Mouse (Mus musculus) ovary, postnatal 14 days (tissue): ENCODE measurements around the gene Lpcat3.
"Not testable (repeated sequence)": the region's sequence is repeated elsewhere in the genome, so short reads cannot be mapped to it uniquely, and the experiment has no call there.

Experiments used
- DNase-seq: peaks from one replicate; pipeline ENCODE4 v3.0.0; 2022; ENCODE audit warnings: low spot score

Lpcat3 gene

DNA sequence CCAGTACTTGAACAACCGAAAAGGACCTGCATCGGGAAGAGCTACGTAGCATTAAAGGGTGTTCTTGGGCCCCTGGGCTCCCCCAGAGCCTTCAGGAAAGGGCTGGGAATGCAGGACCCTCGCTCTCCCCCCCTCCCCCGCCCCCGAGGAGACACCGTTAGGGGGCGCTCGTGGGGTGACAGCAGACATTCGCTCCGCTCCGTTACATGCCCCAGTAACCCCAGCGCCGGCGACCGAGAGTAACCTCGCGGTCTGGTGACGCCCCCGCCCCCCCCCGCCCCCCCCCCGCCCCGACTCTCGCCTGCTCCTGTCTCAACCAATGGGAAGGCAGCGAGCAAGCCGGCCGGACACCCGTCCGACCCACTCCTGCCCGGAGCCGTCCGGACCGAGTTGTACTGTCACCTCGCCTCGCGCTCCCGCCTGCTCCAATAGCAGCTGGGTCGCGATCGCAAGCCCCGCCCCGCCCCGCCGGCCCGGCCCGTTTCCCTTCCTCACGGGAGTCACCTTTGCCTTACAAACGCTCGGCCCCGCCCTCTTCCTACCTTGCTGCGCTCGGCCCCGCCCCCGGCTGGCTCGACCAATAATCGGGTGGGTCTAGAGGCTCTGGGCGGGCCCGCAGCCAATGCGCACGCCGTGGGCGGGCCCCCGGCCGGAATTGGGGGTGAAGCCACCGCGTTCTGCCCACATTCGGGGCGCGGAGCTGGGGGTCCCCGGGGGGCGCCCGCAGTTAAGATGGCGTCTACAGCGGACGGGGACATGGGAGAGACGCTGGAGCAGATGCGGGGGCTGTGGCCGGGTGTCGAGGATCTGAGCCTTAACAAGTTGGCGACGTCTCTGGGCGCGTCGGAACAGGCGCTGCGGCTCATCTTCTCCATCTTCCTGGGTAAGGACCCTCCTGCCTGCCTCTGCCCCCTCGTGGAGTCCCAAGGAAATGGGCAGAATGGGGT is at the start of gene Lpcat3:
Gene Lpcat3, plus strand, starts transcription at position 551 of the 947 bp plus-strand sequence.
- DNase-seq = peak; percentile 98

DNA sequence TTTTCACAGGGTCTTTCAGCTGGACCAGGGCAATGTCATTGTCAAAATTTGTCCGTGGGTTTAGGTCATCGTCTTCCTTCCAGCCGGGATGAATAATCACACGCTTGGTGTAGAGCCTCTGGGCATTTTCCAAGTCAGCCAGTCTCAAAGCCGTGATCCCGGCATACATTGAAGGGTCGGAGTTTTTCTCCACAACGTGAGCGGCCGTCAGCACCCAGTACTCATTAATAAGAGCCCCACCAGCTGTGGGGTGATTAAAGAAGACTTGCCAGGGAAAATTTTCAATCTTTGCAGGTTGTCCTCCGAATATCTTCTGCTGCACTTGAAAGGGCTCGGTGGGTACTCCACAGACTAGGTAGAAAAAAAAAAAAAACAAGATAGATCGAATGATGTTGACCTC is 37.2 kb upstream of the Lpcat3 start:
- DNase-seq = no peak

DNA sequence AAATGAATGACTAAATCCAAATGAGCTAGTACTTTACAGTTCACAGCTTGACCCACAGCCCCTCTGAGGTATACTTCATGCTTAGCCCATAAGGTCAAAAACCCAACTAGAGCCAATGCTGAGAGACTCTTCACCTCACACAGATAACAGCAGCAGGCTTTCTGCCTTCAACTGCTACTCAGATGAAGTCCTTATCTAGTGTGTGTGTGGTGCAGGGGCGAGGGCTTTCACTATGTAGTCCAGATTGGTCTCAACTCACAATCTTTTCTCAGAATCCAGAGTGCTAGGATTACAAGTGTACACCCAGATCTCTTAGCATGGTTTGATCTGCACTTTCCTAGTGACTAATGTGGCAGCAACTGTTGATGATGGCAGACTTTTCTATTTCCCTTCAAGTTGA is 36.6 kb upstream of the Lpcat3 start:
- DNase-seq = not testable (repeated sequence)

DNA sequence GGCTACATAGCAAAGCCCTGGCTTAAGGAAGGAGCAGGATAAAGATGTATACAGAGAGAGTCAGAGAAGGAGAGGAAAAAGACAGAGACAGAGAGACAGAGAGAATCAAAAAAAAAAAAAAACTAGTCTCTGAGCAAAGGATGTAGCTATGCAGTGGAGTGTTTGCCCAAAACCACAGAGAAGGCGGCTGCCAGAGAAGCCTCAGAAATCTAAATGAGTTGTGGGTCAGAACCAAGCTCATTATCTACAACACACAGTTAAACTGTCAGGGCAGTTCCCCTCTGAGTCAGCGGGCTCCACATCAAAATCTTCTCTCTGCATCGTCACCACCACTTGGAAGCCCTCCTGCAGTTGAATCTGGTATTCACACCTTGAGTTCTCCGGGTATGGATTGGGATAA is 32.1 kb upstream of the Lpcat3 start:
- no peak for DNase-seq

DNA sequence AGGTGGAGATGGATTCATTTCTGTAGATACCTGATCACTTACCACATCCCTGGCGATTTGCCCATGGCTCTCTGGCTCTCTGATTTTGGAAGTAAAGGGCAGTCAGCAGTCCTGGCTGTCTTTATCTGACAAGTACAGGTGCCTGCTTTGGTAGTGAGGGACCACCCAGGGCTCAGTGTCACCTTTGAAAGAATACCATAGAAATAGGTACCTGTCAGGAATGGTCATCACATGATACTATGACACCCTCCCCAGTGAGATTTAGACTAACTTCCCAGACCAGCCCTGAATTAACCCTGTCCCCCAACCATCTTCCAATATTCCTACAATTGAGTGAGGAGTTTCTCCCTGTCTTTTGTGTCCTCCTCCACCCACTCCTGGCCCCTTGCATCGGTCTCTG is 26.8 kb upstream of the Lpcat3 start, which contains the start of gene C1s2:
Gene C1s2, minus strand, starts transcription at position 101 of the 400 bp plus-strand sequence.
- DNase-seq = not testable (repeated sequence)

DNA sequence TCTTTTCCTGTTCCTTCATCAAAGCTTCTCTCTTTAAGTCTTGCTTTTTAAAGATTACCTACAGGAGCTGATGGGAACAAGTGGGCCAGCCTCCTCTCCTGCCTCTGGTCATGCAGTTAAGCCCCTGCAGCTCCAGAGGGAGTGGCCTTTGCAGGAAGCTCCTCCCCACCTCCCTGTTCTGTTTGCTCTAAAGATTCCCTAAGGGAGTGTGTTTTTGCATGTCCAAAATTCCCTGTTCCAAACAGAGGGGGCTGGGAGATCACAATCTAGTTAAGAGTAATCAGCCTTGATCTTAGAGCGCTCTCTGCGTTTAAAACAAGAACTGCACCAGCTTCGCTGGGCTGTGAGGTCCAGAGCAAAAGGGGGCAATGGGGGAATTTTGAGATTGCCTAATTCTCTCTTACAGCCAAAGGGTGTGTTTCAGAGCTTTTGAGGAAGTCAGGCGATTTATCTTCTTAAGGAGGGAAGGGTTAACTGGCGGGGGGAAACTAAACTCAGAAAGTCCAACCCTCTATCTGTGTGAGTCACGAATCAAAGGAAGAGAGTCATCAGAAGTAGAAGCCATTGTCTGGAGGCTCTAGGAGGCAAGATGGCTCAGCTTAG is 25.9 kb upstream of the Lpcat3 start:
- not testable (repeated sequence) for DNase-seq

DNA sequence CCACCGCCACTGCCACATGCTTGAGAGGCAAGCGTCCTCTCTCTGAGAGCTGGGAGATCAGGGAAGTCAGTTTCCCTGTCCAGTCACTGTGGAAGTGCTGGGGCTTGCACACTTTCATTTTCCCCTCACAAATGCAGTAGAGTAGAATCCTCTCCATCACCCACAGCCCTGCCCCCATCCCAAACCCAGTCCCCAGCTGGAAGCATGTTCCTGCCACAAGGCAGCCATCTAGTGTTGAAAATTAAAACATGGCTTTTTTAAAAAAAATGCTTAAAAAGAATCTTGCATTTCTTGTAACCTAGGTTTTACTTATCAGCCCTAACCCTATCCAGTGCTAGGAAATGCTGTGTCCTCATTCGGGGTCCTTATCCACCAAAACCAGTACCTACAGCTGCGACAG is 22.8 kb upstream of the Lpcat3 start:
- DNase-seq = no peak

DNA sequence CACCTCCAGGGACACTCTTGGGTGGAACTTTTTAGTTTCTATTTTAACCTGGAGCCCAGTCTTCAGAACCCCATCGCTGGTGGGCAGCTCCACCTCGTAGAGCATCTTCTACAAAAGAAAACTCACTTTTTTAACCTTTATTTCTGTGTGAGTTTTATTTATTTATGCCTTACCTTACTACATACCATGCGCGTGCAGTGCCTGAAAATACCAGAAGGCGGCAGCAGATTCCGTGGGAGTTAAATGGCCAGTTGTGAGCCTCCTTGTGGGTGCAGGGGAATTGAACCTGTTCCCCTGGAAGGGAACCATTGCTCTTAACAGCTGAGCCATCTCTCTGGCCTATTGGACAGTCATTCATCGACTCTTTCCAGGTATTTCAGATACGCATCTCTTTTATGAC is 21.8 kb upstream of the Lpcat3 start:
- peak; percentile 57 for DNase-seq

DNA sequence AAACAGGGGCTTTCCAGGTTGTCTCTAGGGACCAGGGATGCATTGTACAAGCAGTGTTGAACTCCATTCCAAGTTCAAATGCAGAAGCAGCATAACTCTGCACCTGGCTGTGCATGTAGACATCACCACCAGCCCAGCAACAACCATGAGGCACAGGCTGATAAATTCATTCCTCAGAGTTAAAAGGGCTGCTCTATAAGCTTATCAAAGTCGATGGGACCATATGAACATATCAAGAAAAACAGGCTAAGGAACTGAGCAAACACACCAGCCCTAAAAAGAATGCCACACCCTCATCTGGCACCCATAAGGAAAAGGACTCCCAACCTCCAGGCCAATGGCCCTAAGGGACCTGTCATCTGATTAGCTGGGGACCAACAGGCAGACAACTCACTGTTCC is 16.4 kb upstream of the Lpcat3 start:
- no peak for DNase-seq

DNA sequence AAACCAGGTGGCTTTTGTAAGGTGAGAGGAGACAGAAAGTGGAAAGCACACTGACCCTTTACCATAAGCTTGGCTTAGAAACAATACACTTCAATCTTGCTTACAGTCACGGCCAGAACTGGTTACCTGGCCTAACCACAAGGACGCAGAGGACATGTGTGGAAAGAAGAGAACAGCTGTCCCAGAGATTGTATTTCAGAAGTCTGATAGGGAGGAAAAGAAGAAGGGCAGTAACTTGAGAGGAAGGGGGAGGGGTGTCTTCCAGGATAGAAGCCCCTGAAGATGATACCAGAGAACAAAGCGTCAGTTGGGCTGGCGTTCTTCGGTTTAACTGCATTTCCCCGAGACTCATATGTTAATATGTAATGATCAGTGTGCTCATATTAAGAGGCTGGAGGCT is 6.9 kb upstream of the Lpcat3 start:
- no peak for DNase-seq

DNA sequence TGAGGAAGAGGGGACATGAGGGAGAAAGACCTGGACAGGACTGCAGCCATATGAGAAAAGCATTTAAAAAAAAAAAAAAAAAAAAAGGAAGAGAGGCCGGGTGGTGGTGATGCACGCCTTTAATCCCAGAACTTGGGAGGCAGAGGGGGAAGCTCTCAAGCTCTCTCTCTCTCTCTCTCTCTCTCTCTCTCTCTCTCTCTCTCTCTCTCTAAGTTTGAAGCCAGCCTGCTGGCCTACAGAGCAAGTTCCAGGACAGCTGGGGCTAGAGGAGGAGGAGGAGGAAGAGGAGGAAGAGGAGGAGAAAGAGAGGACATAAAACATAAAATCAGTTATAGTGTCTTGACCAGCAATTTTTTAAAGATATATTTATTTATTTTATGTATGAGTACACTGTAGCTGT is 4.8 kb upstream of the Lpcat3 start:
- no peak for DNase-seq

DNA sequence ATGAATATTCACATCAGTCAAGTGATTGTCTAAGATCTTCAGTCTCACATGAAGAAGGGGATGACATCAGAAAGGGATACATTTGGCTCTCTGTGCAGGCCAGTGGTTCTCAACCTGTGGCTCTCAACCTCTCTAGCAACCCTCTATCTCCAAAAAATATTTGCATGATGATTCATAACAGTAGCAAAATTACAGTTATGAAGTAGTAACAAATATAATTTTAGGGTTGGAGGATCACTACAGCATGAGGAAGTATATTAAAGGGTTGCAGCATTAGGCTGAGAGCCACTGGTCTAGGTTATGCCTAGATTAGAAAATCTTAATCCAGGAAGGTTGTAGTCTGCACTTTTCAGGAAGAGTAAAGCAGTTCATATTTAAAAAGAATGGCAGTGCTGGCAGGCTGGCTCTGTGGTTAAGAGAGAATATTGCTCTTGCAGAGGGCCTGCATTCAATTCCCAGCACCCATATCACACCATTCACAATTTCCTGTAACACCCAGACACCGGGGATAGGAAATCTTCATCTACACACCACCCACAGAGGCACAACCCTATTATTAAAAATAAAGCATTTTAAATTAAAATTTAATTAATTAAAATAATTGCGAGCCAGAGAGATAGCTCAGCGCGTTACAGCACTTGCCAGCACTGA is 1.5 kb upstream of the Lpcat3 start:
- DNase-seq = no peak

DNA sequence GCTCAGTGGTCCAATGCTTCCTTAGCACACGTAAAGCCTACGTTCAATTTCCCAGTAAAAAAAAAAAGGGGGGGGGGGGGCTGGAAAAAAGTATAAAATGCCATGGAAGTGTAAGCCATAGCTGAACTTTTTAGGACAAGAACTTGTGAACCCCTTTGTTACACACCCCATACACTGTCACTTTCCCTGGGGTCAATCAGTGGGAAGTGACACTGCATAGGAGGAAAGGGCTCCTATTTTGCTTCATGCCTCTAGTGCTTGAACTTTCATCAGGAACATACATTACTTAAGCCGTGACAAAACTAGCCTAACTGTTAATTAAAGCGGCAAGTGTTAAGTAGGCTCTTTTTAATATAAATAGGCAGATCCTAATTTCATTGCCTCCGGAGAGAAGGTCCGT is 832 bp upstream of the Lpcat3 start:
- no peak for DNase-seq

DNA sequence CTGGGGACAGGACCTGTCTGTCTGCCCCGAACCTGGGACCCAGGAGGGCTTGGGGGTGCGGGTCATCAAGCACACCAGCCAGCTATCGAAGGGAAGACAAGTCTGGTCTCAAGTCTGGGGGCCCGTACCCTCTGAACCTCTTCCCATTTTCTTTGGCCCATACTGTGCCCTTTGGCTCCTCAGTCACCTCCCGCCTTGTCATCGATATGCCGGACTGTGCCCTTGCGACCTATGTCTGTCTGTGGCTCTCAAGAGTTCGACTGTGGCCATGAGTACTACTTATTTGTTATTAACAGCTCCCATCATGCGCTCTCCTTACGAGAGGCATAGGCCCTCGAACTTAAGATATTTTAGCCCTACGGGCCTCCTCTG is 583 bp downstream of the Lpcat3 start:
- DNase-seq = no peak

DNA sequence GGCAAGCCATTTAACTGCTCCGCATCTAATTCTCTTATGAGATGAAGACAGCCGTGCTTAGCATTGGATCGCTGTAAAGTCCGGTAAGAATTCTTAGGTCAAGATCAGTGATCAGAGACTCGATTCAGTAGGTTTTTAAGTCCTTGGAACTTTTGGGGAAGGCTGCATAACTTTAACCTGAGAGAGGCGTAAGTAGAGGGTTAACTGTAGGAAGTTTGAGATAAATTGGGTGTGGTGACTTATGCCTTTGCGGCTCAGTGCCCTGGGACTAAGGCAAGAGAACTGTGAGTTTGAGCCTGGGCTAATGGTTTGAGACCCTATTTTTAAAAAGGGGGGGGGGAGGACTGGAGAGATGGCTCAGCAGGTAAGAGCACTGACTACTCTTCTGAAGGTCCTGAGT is 1.4 kb downstream of the Lpcat3 start:
- no peak for DNase-seq

DNA sequence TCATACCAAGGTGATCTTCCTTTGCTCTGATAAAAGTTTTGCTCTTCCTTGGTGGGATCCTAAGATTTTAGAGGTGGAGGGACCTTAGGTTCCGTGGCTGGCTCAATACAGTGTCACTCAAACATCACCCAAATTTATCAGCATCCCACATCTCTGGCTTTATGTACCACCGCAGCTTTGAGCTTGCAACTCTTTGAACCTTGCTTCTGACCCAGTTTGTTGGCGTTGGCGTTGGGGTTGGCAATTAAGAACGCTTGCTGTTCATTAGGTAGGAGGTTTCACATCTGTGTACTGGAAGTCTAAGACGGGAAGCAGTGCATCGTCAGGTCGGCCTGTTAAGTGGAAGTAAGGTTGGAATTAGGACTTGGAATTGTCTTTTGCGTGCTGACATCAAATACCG is 2.2 kb downstream of the Lpcat3 start:
- DNase-seq = no peak

DNA sequence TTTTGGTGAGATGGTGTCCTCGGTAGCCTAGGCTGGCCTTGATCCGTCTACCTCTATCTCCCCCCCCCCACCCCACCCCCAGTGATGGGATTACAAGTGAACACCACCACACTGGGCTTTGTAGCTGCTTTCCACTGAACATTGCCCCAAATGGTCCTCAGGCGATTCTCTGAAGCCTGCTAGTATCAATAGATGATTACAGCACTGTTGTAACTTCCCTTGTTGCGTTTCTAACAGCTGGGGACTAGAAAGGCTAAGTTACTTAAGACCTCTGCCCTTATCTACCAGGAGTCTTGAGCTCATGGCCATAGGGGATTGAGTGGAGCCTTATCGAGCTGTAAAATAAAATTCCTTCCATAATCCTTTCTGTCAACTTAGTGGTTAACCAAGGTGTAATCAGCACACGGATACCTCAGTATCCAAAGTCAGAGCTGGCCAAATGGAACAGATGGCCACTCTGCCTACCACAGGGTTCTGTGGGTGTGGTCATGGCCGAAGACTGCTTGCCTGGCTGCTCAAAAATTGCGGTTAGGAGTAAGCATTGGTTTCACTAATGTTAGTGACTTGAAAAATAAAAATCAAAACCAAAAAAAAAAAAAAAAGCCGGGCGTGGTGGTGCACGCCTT is 6.5 kb downstream of the Lpcat3 start:
- DNase-seq = no peak

DNA sequence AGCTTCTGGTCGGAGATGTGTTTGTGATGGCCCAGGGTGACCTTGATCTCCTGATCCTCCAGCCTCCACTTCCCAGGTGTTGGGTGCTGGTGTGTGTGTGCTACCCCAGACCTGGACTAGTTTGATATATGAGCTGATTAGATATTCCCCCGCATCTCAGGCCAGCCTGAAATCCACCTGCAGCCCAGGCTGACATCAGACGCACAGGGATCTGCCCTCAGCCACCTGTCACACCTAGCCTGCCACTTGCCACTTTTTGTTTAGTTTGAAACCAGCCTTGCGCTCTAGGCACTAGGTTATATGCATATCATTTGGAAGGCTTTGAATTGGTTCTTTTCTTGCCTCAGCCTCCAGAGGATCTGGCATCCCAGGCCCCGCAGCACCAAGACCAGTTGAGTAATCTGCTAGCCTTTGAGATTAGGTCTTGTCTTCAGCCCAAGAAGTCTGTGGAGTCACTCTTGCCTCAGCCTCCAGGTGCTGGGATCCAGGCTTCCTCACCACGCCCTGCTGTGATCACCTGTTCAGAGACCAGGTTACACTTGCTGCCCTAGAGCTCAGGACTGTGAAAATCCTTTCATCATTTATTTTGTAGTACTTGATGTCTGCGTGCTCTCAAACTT is 7.6 kb downstream of the Lpcat3 start:
- DNase-seq = no peak

DNA sequence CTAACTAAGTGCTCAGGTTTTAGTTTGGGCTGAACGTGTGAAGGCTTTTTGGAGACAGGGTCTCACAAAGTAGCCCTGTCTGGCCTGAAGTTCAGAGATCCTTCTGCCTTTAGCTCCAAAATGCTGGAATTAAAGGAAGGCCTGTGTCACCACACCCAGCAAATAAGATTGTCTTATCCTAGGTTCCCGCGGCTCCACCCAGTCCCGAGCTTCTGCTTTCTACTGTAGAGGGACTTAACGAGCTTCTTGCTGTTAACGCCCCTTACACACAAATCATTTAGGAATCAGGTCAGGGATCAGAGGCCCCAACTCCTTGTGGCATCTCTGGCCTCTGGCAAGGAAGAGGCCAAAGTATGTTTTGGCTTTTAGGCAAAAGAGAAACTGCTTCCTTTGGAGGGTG is 9.3 kb downstream of the Lpcat3 start:
- DNase-seq = no peak

DNA sequence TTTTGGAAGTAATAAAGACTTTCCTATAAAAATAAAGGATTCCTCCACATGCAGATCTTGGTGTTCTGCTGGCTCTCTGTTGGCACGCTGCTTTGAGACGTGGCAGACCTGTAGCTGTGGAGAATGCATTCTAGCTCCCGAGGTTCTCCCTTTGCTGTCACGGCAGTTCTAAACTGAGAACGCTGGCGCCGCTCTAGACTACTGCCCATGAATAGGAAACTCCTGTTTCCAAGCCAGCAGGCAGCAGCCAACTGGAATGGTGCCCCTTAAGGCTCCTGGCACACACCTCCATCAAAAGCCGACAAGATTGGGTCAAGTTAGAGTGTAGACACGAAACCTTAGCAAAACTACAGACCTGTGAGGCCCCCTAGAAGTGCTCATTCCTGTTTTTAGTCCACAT is 10.8 kb downstream of the Lpcat3 start:
- DNase-seq = no peak

DNA sequence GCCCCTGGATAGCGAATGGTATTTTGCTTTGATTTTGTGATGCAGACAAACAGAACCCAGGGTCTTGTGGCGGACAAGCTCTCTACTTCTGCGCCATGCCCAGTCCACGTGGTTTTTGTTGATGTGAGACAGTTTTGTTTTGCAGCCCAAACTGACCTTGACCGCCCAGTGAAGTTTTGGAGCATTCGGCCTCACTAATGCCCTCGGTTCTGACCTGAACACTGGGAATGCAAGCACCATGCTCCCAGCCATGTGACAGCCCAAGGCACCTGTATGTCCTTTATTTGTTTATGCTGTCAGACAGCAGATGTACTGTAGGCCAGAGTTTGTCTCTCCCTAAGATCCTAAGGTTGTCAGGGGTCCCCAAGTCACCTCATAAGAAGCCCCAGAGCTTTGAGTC is 11.8 kb downstream of the Lpcat3 start:
- DNase-seq = no peak

DNA sequence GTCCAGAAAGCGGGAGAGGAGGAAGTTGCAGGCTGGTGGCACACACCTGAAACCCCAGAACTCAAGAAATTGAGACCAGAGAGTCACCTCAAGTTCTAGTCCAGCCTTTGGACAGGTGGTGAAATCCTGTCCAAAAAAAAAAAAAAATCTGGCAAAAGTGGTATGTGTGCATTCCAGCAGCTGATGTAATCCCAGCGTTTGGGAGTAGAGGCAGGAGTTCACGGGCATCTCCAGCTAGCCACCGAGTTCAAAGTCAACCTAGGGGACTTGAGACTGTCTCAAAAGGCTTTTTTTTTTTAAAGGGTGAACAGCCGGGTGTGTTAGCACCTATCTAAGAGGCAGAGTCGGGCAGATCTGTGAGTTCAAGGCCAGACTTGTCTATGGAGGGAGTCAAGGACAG is 13.3 kb downstream of the Lpcat3 start:
- no peak for DNase-seq
